ENCODE assay signal across 23 mouse cellular contexts in the genomic region with DNA sequence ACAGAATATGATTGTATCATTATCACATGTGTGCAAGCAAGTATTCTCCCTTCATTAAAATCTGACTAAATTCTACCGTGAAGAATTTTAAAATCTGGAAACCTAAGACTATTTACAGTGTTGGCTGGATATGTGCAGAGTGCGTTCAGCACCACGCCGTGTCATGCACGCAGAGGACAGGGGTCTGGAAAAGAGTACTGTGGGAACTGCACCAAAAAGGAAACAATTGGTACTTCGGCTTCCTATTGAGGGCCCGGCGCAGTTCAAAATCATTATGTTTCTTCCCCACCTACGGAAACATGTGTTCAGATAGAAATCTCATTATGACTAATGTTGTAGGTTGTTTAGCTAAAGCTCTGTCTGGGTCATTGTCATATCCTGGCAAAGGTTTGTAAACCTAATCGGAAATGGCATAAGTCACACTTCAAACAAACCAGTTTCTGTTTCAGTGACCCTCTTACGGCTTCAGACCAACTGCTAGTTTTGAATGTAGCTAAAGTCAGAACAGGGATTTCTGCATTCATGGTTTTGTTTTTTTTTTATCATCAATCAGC.
A peak's percentile ranks its signal among the peaks of the same experiment; 100 is the strongest.
DNase-seq lines count a peak whose midpoint lies in the region; ATAC-seq and TF ChIP-seq lines count a peak whose summit lies in the region.
"Had no signal": no experiment of that assay in that cellular context is flagged by ENCODE, and none has a peak within 500 bp of the region (broad histone marks: within the 10 kb centered on the region; RNA-seq: fewer than 3 reads in every experiment).

No protein-coding gene starts in this region.

- DNase-seq in lung, postnatal 0 days (ENCODE audit: low spot score), result peak; percentile 14
- DNase-seq in lung, postnatal 4 days, result no peak
- peak; percentile 49 for DNase-seq in CD4-positive, CD25-positive, alpha-beta regulatory T cell, adult 2 months (ENCODE audit: low read depth, low spot score)
- DNase-seq in layer of hippocampus, adult 9-11 months, result no peak
- DNase-seq in gastrocnemius, postnatal 10 days, result no peak
- DNase-seq: adrenal gland, postnatal 25 days; cerebellum, adult 18-20 months; cerebellum, postnatal 25 days; gastrocnemius, adult 2 months; heart, adult 18-20 months; kidney, adult 18-20 months; liver, postnatal 0 days; thymus, postnatal 36 days had no signal

- TF ChIP-seq EP300 in lung, postnatal 0 days (IDR thresholded peaks at IDR 0.05), result peak; percentile 64; the same call in 1 of the 2 replicates

- H3K4me1 ChIP-seq in lung, postnatal 0 days (ENCODE audit: insufficient read depth, low read depth, low read length), result no peaks in the 10 kb centered on the region
- H3K4me1 ChIP-seq: embryonic facial prominence, embryonic 10.5 days; heart, embryonic 13.5 days; hindbrain, embryonic 10.5 days; limb, embryonic 10.5 days had no signal

- H3ac ChIP-seq in myocyte (ENCODE audit: control insufficient read depth, insufficient read length), result no peak overlapping the region

- peak; percentile 38; the same call in 1 of the 2 replicates for ATAC-seq in lung, postnatal 0 days
- ATAC-seq in granulocyte monocyte progenitor cell, adult 5-6 weeks (replicated peaks; ENCODE audit: poor library complexity, severe bottlenecking), result peak; percentile 77
- ATAC-seq: hindbrain, postnatal 0 days; liver, postnatal 0 days had no signal

- TF ChIP-seq POLR2A in myocyte (IDR thresholded peaks at IDR 0.05; ENCODE audit: insufficient read length, low read depth), result no peak

- no peak for TF ChIP-seq CTCF in lung, postnatal 0 days (IDR thresholded peaks at IDR 0.05)

- no peak overlapping the region for H3K27ac ChIP-seq in lung, postnatal 0 days (ENCODE audit: low read length)
- H3K27ac ChIP-seq: embryonic facial prominence, embryonic 10.5 days; gastrocnemius, adult 2 months; heart, embryonic 13.5 days; hindbrain, embryonic 10.5 days; hindbrain, postnatal 0 days; kidney, postnatal 0 days; left cerebral cortex, adult 2 months; limb, embryonic 10.5 days had no signal

- 60% methylated on average over 11 of the region's 11 CpGs for WGBS in lung, postnatal 0 days

- no peak overlapping the region for H3K4me3 ChIP-seq in lung, postnatal 0 days (ENCODE audit: low read depth, low read length)
- no peak overlapping the region for H3K4me3 ChIP-seq in myocyte
- H3K4me3 ChIP-seq: embryonic facial prominence, embryonic 10.5 days; gastrocnemius, adult 2 months; heart, embryonic 13.5 days; hindbrain, embryonic 10.5 days; left cerebral cortex, adult 2 months; limb, embryonic 10.5 days had no signal

- H3K79me2 ChIP-seq in myocyte (ENCODE audit: control insufficient read depth, insufficient read depth), result no peaks in the 10 kb centered on the region

- no peak overlapping the region for H3K9ac ChIP-seq in lung, postnatal 0 days (replicated peaks; ENCODE audit: low read depth)
- H3K9ac ChIP-seq: heart, embryonic 13.5 days; liver, postnatal 0 days had no signal

- no peak overlapping the region for H3K4me2 ChIP-seq in lung, postnatal 0 days (replicated peaks; ENCODE audit: low read depth, low read length)
- H3K4me2 ChIP-seq in myocyte (ENCODE audit: low read depth), result peak overlapping the region; percentile 56
- H3K4me2 ChIP-seq: heart, embryonic 13.5 days had no signal

- H3K9me3 ChIP-seq in lung, postnatal 0 days (ENCODE audit: low read length), result no peaks in the 10 kb centered on the region
- H3K9me3 ChIP-seq: embryonic facial prominence, embryonic 10.5 days; G1E; heart, embryonic 13.5 days; hindbrain, embryonic 10.5 days; limb, embryonic 10.5 days had no signal

- no peaks in the 10 kb centered on the region for H3K36me3 ChIP-seq in lung, postnatal 0 days (ENCODE audit: insufficient read depth, low read length)
- no peaks in the 10 kb centered on the region for H3K36me3 ChIP-seq in myocyte (ENCODE audit: control insufficient read depth, insufficient read depth)
- H3K36me3 ChIP-seq: embryonic facial prominence, embryonic 10.5 days; G1E; heart, embryonic 13.5 days; hindbrain, embryonic 10.5 days; limb, embryonic 10.5 days had no signal

- no peaks in the 10 kb centered on the region for H3K27me3 ChIP-seq in lung, postnatal 0 days (replicated peaks; ENCODE audit: insufficient read depth, low read length)
- H3K27me3 ChIP-seq in myocyte (ENCODE audit: control insufficient read depth, insufficient read depth, insufficient read length), result no peaks in the 10 kb centered on the region
- H3K27me3 ChIP-seq: heart, embryonic 13.5 days had no signal

TF ChIP-seq in myocyte, 11 proteins besides CTCF, POLR2A, EP300 and RAD21:
- no peak for TF ChIP-seq MYOG (IDR thresholded peaks at IDR 0.05; ENCODE audit: control insufficient read depth in 1 of 3, insufficient read depth in 1 of 3, insufficient read length in 2 of 3, low read depth in 2 of 3)
- TF ChIP-seq CEBPB (IDR thresholded peaks at IDR 0.05; ENCODE audit: insufficient read depth, poor library complexity, severe bottlenecking), result no peak
- no peak for TF ChIP-seq USF1 (IDR thresholded peaks at IDR 0.05; ENCODE audit: low read depth)
- TF ChIP-seq MYOD1 (IDR thresholded peaks at IDR 0.05; ENCODE audit: control insufficient read depth in 1 of 3, insufficient read length in 2 of 3, low read depth in 2 of 3), result no peak
- TF ChIP-seq TCF3 (IDR thresholded peaks at IDR 0.05; ENCODE audit: insufficient read length, low read depth), result no peak
- no peak for TF ChIP-seq MAX (IDR thresholded peaks at IDR 0.05; ENCODE audit: low read depth)
- no peak for TF ChIP-seq SRF (IDR thresholded peaks at IDR 0.05; ENCODE audit: control insufficient read depth, insufficient read length, low read depth)

Comparison
In these comparisons a context has a peak if more than half of its experiments do, and no peak if none do; other contexts are left out.
1. DNase-seq: peak in lung, postnatal 0 days (single experiment) and CD4-positive, CD25-positive, alpha-beta regulatory T cell, adult 2 months (single experiment); none in lung, postnatal 4 days (0 of 2), layer of hippocampus, adult 9-11 months (single experiment) and gastrocnemius, postnatal 10 days (single experiment).